Mouse (Mus musculus) liver, adult 2 months (tissue): Measurements from ENCODE around the gene Sf3b2. TPM values are rescaled to one million over a fixed set of nuclear protein-coding genes. Genes with fewer than 3 reads are reported as not detected.
"Not testable (repeated sequence)": the region's sequence is repeated elsewhere in the genome, so short reads cannot be mapped to it uniquely, and the experiment has no call there.

Experiments
- DNase-seq: peaks from one replicate; pipeline ENCODE4 v3.0.0-alpha.2; 2011; ENCODE audit warnings: low read depth, low spot score; ENCODE audit errors: extremely low read depth
- H3K27ac ChIP-seq: fragments of 200-500 bp; replicated peaks from 2 replicates; pipeline ENCODE4 v1.5.1; 2012; ENCODE audit warnings: low read depth, mild to moderate bottlenecking, control low read depth, inconsistent platforms, low read length; ENCODE audit not compliant: insufficient read depth
- H3K27me3 ChIP-seq: fragments of 200-500 bp; 2 replicates; pipeline ENCODE4 v1.6.1; 2012; ENCODE audit warnings: mild to moderate bottlenecking, moderate library complexity, low read length, inconsistent platforms; ENCODE audit not compliant: control insufficient read depth, insufficient read depth
- H3K36me3 ChIP-seq: fragments of 200-500 bp; 2 replicates; pipeline ENCODE4 v1.6.1; 2012; ENCODE audit warnings: low read length, inconsistent platforms; ENCODE audit not compliant: control insufficient read depth, insufficient read depth
- H3K4me1 ChIP-seq: fragments of 200-500 bp; 2 replicates; pipeline ENCODE4 v1.6.1; 2011; ENCODE audit warnings: low read length; ENCODE audit not compliant: control insufficient read depth, insufficient read depth
- H3K4me3 ChIP-seq: fragments of 200-500 bp; 2 replicates; pipeline ENCODE4 v1.5.1; 2011; ENCODE audit warnings: low read depth, mild to moderate bottlenecking, control low read depth, low read length, moderate library complexity; ENCODE audit not compliant: insufficient read depth
- H3K79me2 ChIP-seq: fragments of 200-500 bp; 2 replicates; pipeline ENCODE4 v1.6.1; 2012; ENCODE audit warnings: inconsistent platforms, mild to moderate bottlenecking, low read length, moderate library complexity; ENCODE audit not compliant: control insufficient read depth, insufficient read depth
- H3K9ac ChIP-seq: fragments of 200-500 bp; 2 replicates; pipeline ENCODE4 v1.6.1; 2012; ENCODE audit warnings: low read depth, mild to moderate bottlenecking, control low read depth, inconsistent platforms, low read length
- CTCF ChIP-seq: fragments of 200-500 bp; IDR thresholded peaks from 2 replicates; pipeline ENCODE4 v1.5.1; 2011; ENCODE audit warnings: low read depth, low read length, control low read depth
- POLR2A ChIP-seq: fragments of 200-500 bp; IDR thresholded peaks from 2 replicates; pipeline ENCODE4 v1.6.1; 2011; ENCODE audit warnings: low read length, control low read depth; ENCODE audit not compliant: insufficient read depth; ENCODE audit errors: extremely low read depth
- WGBS: fragments of 180-500 bp; shearing (Covaris S2); methylation state at CpG from one replicate; pipeline ENCODE4 v1.1.7; 2018; 5-methylcytosine and 5-hydroxymethylcytosine counted together
- polyA plus RNA-seq: library from polyadenylated mRNA; depleted of rRNA; stranded (reverse); fragments of >200 nt; gene quantifications from 2 replicates; pipeline ENCODE4 v1.2.3, GENCODE M21; 2012; rRNA removed
- total RNA-seq: library from RNA; depleted of rRNA; stranded (reverse); fragments of >200 nt; gene quantifications from 2 replicates; pipeline ENCODE4 v1.2.3, GENCODE M21; 2014; rRNA removed

The Sf3b2 gene
- total and polyA plus RNA-seq, 2 experiments, result 60.0 to 61.4 TPM

GRCm38 (mm10) chr19:5257140-5257539 lies 38.1 kb downstream of the Sf3b2 start:
- Histone ChIP-seq H3K36me3 (no peaks in the 10 kb centered on the region), H3K4me3 (no peak overlapping the region), H3K4me1 (no peaks in the 10 kb centered on the region), H3K27me3 (no peaks in the 10 kb centered on the region), H3K79me2 (no peaks in the 10 kb centered on the region), H3K9ac (no peak overlapping the region), H3K27ac (no peak overlapping the region)
- DNase-seq, result no peak
- TF ChIP-seq CTCF (no peak), POLR2A (no peak)
- WGBS, result 68% methylated on average over 3 of the region's 3 CpGs

- DNase-seq, H3K4me1 ChIP-seq, H3K27me3 ChIP-seq, H3K9ac ChIP-seq, H3K4me3 ChIP-seq, H3K27ac ChIP-seq, H3K36me3 ChIP-seq, H3K79me2 ChIP-seq: not testable (repeated sequence)
- 100% methylated on average over 1 of the region's 1 CpGs for WGBS
Measured at GRCm38 (mm10) chr19:5236981-5237380, 58.3 kb downstream of the Sf3b2 start.

GRCm38 (mm10) chr19:5232696-5233095 lies 62.6 kb downstream of the Sf3b2 start:
- Histone ChIP-seq H3K9ac (no peak overlapping the region), H3K36me3 (no peaks in the 10 kb centered on the region), H3K27me3 (no peaks in the 10 kb centered on the region), H3K79me2 (no peaks in the 10 kb centered on the region), H3K4me3 (no peak overlapping the region), H3K4me1 (no peaks in the 10 kb centered on the region; the same call in 1 of the 2 replicates), H3K27ac (no peak overlapping the region)
- WGBS, result 93% methylated on average over 4 of the region's 4 CpGs
- peak; percentile 5 for DNase-seq
- TF ChIP-seq POLR2A, result no peak
- TF ChIP-seq CTCF, result no peak

GRCm38 (mm10) chr19:5230110-5230509 lies 65.1 kb downstream of the Sf3b2 start:
- Histone ChIP-seq H3K27me3 (no peaks in the 10 kb centered on the region), H3K4me3 (no peak overlapping the region), H3K79me2 (no peaks in the 10 kb centered on the region), H3K36me3 (no peaks in the 10 kb centered on the region), H3K27ac (no peak overlapping the region), H3K9ac (no peak overlapping the region), H3K4me1 (no peaks in the 10 kb centered on the region; the same call in 1 of the 2 replicates)
- TF ChIP-seq POLR2A (no peak), CTCF (no peak)
- DNase-seq, result peak; percentile 75
- WGBS, result 30% methylated on average over 2 of the region's 2 CpGs

- WGBS, result 93% methylated on average over 2 of the region's 2 CpGs
- Histone ChIP-seq H3K4me3 (no peak overlapping the region), H3K9ac (no peak overlapping the region), H3K36me3 (no peaks in the 10 kb centered on the region), H3K79me2 (no peaks in the 10 kb centered on the region), H3K27ac (no peak overlapping the region), H3K4me1 (peaks cover 2% of the 10 kb centered on the region), H3K27me3 (no peaks in the 10 kb centered on the region)
- TF ChIP-seq POLR2A, result no peak
- TF ChIP-seq CTCF, result no peak
- no peak for DNase-seq
Measured at GRCm38 (mm10) chr19:5224624-5225023, 70.6 kb downstream of the Sf3b2 start.

- DNase-seq, result no peak
- no peaks in the 10 kb centered on the region for H3K79me2 ChIP-seq
- H3K9ac ChIP-seq, result no peak overlapping the region
- 87% methylated on average over 4 of the region's 4 CpGs for WGBS
- H3K4me1 ChIP-seq, result peaks cover 2% of the 10 kb centered on the region
- H3K4me3 ChIP-seq, result no peak overlapping the region
- TF ChIP-seq CTCF (no peak), POLR2A (no peak)
- H3K36me3 ChIP-seq, result no peaks in the 10 kb centered on the region
- H3K27me3 ChIP-seq, result no peaks in the 10 kb centered on the region
- H3K27ac ChIP-seq, result no peak overlapping the region
Measured at GRCm38 (mm10) chr19:5224077-5224476, 71.2 kb downstream of the Sf3b2 start.

Other genes with a start within 250 kb of the Sf3b2 start
- 0.09 and 0.20 TPM in 2 replicates for gene Rin1, start 245.0 kb downstream of the Sf3b2 start, total RNA-seq
- 0.40 and 0.78 TPM in 2 replicates for gene Rin1, start 245.0 kb downstream of the Sf3b2 start, polyA plus RNA-seq
- 0.18 and 0.54 TPM in 2 replicates for gene Cd248, start 227.4 kb downstream of the Sf3b2 start, total RNA-seq
- 0.57 and 0.98 TPM in 2 replicates for gene Cd248, start 227.4 kb downstream of the Sf3b2 start, polyA plus RNA-seq
- under 0.01 TPM in 2 replicates for gene Tmem151a, start 209.9 kb downstream of the Sf3b2 start, total RNA-seq
- gene Tmem151a, start 209.9 kb downstream of the Sf3b2 start, polyA plus RNA-seq, result 0.24 and 0.26 TPM in 2 replicates
- gene Yif1a, start 206.9 kb downstream of the Sf3b2 start, total RNA-seq, result 79.3 and 85.7 TPM in 2 replicates
- gene Yif1a, start 206.9 kb downstream of the Sf3b2 start, polyA plus RNA-seq, result 188 and 215 TPM in 2 replicates
- gene Cnih2, start 196.9 kb downstream of the Sf3b2 start, total RNA-seq, result not detected in 2 replicates
- gene Cnih2, start 196.9 kb downstream of the Sf3b2 start, polyA plus RNA-seq, result 0.12 and 0.19 TPM in 2 replicates
- 82.1 and 98.7 TPM in 2 replicates for gene Rab1b, start 188.4 kb downstream of the Sf3b2 start, total RNA-seq
- gene Rab1b, start 188.4 kb downstream of the Sf3b2 start, polyA plus RNA-seq, result 165 and 169 TPM in 2 replicates
- 2.4 and 4.6 TPM in 2 replicates for gene Klc2, start 176.9 kb downstream of the Sf3b2 start, total RNA-seq
- 8.7 and 12.3 TPM in 2 replicates for gene Klc2, start 176.9 kb downstream of the Sf3b2 start, polyA plus RNA-seq
- gene Pacs1, start 22.3 kb downstream of the Sf3b2 start, total RNA-seq, result 1.1 and 3.3 TPM in 2 replicates
- 2.4 and 3.0 TPM in 2 replicates for gene Pacs1, start 22.3 kb downstream of the Sf3b2 start, polyA plus RNA-seq
- gene Gal3st3, start 2.9 kb upstream of the Sf3b2 start, total RNA-seq, result not detected in 2 replicates
- not detected in 2 replicates for gene Gal3st3, start 2.9 kb upstream of the Sf3b2 start, polyA plus RNA-seq
- gene Catsper1, start 40.3 kb upstream of the Sf3b2 start, total RNA-seq, result not detected in 2 replicates
- gene Catsper1, start 40.3 kb upstream of the Sf3b2 start, polyA plus RNA-seq, result 0.05 TPM in 1 of 2 replicates, not detected in the other
- not detected in 2 replicates for gene Cst6, start 54.1 kb upstream of the Sf3b2 start, total RNA-seq
- not detected in 2 replicates for gene Cst6, start 54.1 kb upstream of the Sf3b2 start, polyA plus RNA-seq
- gene Eif1ad, start 71.3 kb upstream of the Sf3b2 start, total RNA-seq, result 12.7 and 14.0 TPM in 2 replicates
- gene Eif1ad, start 71.3 kb upstream of the Sf3b2 start, polyA plus RNA-seq, result 23.9 and 25.9 TPM in 2 replicates
- 20.2 and 21.5 TPM in 2 replicates for gene Banf1, start 71.7 kb upstream of the Sf3b2 start, total RNA-seq
- 68.5 and 71.2 TPM in 2 replicates for gene Banf1, start 71.7 kb upstream of the Sf3b2 start, polyA plus RNA-seq
- gene Sart1, start 93.2 kb upstream of the Sf3b2 start, total RNA-seq, result 17.5 and 23.2 TPM in 2 replicates
- 8.3 TPM in 2 replicates for gene Sart1, start 93.2 kb upstream of the Sf3b2 start, polyA plus RNA-seq
- not detected in 2 replicates for gene Tsga10ip, start 107.1 kb upstream of the Sf3b2 start, total RNA-seq
- 0.41 TPM in 1 of 2 replicates, not detected in the other for gene Tsga10ip, start 107.1 kb upstream of the Sf3b2 start, polyA plus RNA-seq
- gene Drap1, start 129.5 kb upstream of the Sf3b2 start, total RNA-seq, result 67.4 and 80.5 TPM in 2 replicates
- 57.1 and 59.2 TPM in 2 replicates for gene Drap1, start 129.5 kb upstream of the Sf3b2 start, polyA plus RNA-seq
- gene AI837181, start 129.7 kb upstream of the Sf3b2 start, total RNA-seq, result 7.8 and 11.5 TPM in 2 replicates
- gene AI837181, start 129.7 kb upstream of the Sf3b2 start, polyA plus RNA-seq, result 34.1 and 36.6 TPM in 2 replicates
- not detected in 2 replicates for gene Fosl1, start 152.1 kb upstream of the Sf3b2 start, total RNA-seq
- gene Fosl1, start 152.1 kb upstream of the Sf3b2 start, polyA plus RNA-seq, result not detected in 2 replicates
- 2.7 and 3.3 TPM in 2 replicates for gene Ccdc85b, start 162.4 kb upstream of the Sf3b2 start, total RNA-seq
- gene Ccdc85b, start 162.4 kb upstream of the Sf3b2 start, polyA plus RNA-seq, result 2.4 and 2.6 TPM in 2 replicates
- gene Fibp, start 165.2 kb upstream of the Sf3b2 start, total RNA-seq, result 25.8 and 32.0 TPM in 2 replicates
- 38.5 and 46.6 TPM in 2 replicates for gene Fibp, start 165.2 kb upstream of the Sf3b2 start, polyA plus RNA-seq
- gene Ctsw, start 173.1 kb upstream of the Sf3b2 start, total RNA-seq, result 0.37 and 0.40 TPM in 2 replicates
- 1.1 and 1.5 TPM in 2 replicates for gene Ctsw, start 173.1 kb upstream of the Sf3b2 start, polyA plus RNA-seq
- gene Efemp2, start 178.5 kb upstream of the Sf3b2 start, total RNA-seq, result 4.0 and 4.3 TPM in 2 replicates
- gene Efemp2, start 178.5 kb upstream of the Sf3b2 start, polyA plus RNA-seq, result 7.7 and 8.5 TPM in 2 replicates
- gene Mus81, start 192.9 kb upstream of the Sf3b2 start, total RNA-seq, result 8.1 and 10.9 TPM in 2 replicates
- 21.2 and 22.9 TPM in 2 replicates for gene Mus81, start 192.9 kb upstream of the Sf3b2 start, polyA plus RNA-seq
- gene Cfl1, start 195.0 kb upstream of the Sf3b2 start, total RNA-seq, result 117 and 122 TPM in 2 replicates
- 177 and 193 TPM in 2 replicates for gene Cfl1, start 195.0 kb upstream of the Sf3b2 start, polyA plus RNA-seq
- gene 1700020D05Rik, start 208.3 kb upstream of the Sf3b2 start, total RNA-seq, result 0.83 and 0.87 TPM in 2 replicates
- gene 1700020D05Rik, start 208.3 kb upstream of the Sf3b2 start, polyA plus RNA-seq, result 0.30 and 0.59 TPM in 2 replicates
- 1.6 and 1.8 TPM in 2 replicates for gene Snx32, start 215.1 kb upstream of the Sf3b2 start, total RNA-seq
- 4.1 and 4.5 TPM in 2 replicates for gene Snx32, start 215.1 kb upstream of the Sf3b2 start, polyA plus RNA-seq